Mouse (Mus musculus) ES-Bruce4 (cell line): Measurements from ENCODE around the gene Ecsit.

Experiments used
- CTCF ChIP-seq: IDR thresholded peaks from one replicate; pipeline ENCODE4 v1.8.1; 2011; ENCODE audit warnings: low read depth, low read length
- EP300 ChIP-seq: IDR thresholded peaks from 2 replicates; pipeline ENCODE4 v1.6.1; 2011; ENCODE audit warnings: low read depth, low read length; ENCODE audit not compliant: insufficient read depth
- POLR2A ChIP-seq: IDR thresholded peaks from one replicate; pipeline ENCODE4 v1.8.1; 2011; ENCODE audit warnings: low read length; ENCODE audit not compliant: insufficient read depth

GRCm38 (mm10) chr9:22035300-22036044, 49.8 kb downstream of the Ecsit start:
- TF ChIP-seq POLR2A (no peak), CTCF (no peak), EP300 (peak; percentile 40; the same call in 1 of the 2 replicates)
